Mouse (Mus musculus) effector memory CD4-positive, alpha-beta T cell, adult 5 months (primary cell): Measurements from ENCODE around the gene Prkn. TPM values are rescaled to one million over a fixed set of nuclear protein-coding genes. Genes with fewer than 3 reads are reported as not detected.

ENCODE experiments used
- polyA plus RNA-seq: library from polyadenylated mRNA; unstranded; fragments of 100-300 nt; shearing (Covaris generic); gene quantifications from one replicate; pipeline ENCODE4 v1.2.1, GENCODE M21; 2017

Gene Prkn
- 0.46 TPM for polyA plus RNA-seq

GRCm38 (mm10) chr17:10840148-10840707, at the start of gene Prkn, which contains the start of gene Pacrg:
Gene Prkn (plus strand): TSS chr17:10840384.
Gene Pacrg (minus strand): TSS chr17:10840311.

Other genes starting within 250 kb of the Prkn start
- gene Pacrg, start 73 bp upstream of the Prkn start, polyA plus RNA-seq, result not detected